Mouse (Mus musculus) midbrain, embryonic 15.5 days (tissue): ENCODE results near the gene Aldh3b3. TPM values are rescaled to one million over a fixed set of nuclear protein-coding genes. Genes with fewer than 3 reads are reported as not detected.
"Not testable (repeated sequence)": the region's sequence is repeated elsewhere in the genome, so short reads cannot be mapped to it uniquely, and the experiment has no call there.

ENCODE experiments used
- ATAC-seq: fragments of 200-750 bp; cut with Nextera tagmentation; replicated peaks from 2 replicates; pipeline ENCODE4 v1.8.0; 2017; ENCODE audit warnings: moderate TSS enrichment
- H3K27ac ChIP-seq: fragments of 300-500 bp; sonication (generic); 2 replicates; pipeline ENCODE4 v1.5.1; 2015; ENCODE audit warnings: mild to moderate bottlenecking, inconsistent platforms
- H3K27me3 ChIP-seq: fragments of 300-500 bp; sonication (generic); replicated peaks from 2 replicates; pipeline ENCODE4 v1.6.1; 2015; ENCODE audit warnings: inconsistent platforms
- H3K36me3 ChIP-seq: fragments of 300-500 bp; sonication (generic); replicated peaks from 2 replicates; pipeline ENCODE4 v1.6.1; 2015; ENCODE audit warnings: inconsistent platforms
- H3K4me1 ChIP-seq: fragments of 300-500 bp; sonication (generic); 2 replicates; pipeline ENCODE4 v1.6.1; 2015; ENCODE audit warnings: inconsistent platforms
- H3K4me2 ChIP-seq: fragments of 300-500 bp; sonication (generic); 2 replicates; pipeline ENCODE4 v1.6.1; 2015; ENCODE audit warnings: inconsistent platforms, mild to moderate bottlenecking, moderate library complexity
- H3K4me3 ChIP-seq: fragments of 300-500 bp; sonication (generic); 2 replicates; pipeline ENCODE4 v1.5.1; 2015; ENCODE audit warnings: mild to moderate bottlenecking, inconsistent platforms
- H3K9ac ChIP-seq: fragments of 300-500 bp; sonication (generic); 2 replicates; pipeline ENCODE4 v1.6.1; 2015; ENCODE audit warnings: mild to moderate bottlenecking, inconsistent platforms
- H3K9me3 ChIP-seq: fragments of 300-500 bp; sonication (generic); 2 replicates; pipeline ENCODE4 v1.6.1; 2016; ENCODE audit warnings: inconsistent platforms
- WGBS: fragments of 180-500 bp; shearing (Covaris S2); methylation state at CpG from one replicate; pipeline ENCODE4 v1.1.7; 2015; ENCODE audit warnings: mixed read lengths; 5-methylcytosine and 5-hydroxymethylcytosine counted together
- polyA plus RNA-seq: library from polyadenylated mRNA; unstranded; fragments of >200 nt; fragmentation: Nextera tagmentation; extraction: Ambion mirVana; gene quantifications from 2 replicates; pipeline ENCODE4 v1.2.1, GENCODE M21; 2015

Gene Aldh3b3
- polyA plus RNA-seq, 1 experiment from 2014 or later = not detected

DNA sequence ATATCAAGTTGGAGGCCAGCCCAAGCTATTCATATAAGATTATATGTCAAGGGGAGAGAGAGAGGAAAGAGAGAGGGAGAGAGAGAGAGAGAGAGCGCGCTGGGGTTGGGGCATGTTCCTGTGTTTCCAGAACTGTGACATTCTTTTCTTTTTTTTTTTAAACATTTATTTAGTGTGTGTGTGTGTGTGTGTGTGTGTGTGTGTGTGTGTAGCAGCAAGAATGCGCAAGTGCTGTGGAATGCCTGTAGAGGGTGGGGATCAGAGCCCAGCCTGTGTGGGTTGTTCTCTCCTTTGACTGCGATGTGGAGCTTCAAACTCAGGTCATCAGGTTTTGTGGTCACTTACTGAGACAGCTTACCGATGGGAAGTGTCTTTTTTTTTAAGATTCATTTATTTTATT lies 1.8 kb downstream of the Aldh3b3 start:
- no peak for ATAC-seq
- Histone ChIP-seq H3K9me3 (no peaks in the 10 kb centered on the region), H3K27me3 (no peaks in the 10 kb centered on the region), H3K4me3 (no peak overlapping the region), H3K4me1 (no peaks in the 10 kb centered on the region), H3K27ac (no peak overlapping the region), H3K4me2 (no peak overlapping the region), H3K36me3 (no peaks in the 10 kb centered on the region), H3K9ac (no peak overlapping the region)
- 85% methylated on average over 5 of the region's 5 CpGs for WGBS

DNA sequence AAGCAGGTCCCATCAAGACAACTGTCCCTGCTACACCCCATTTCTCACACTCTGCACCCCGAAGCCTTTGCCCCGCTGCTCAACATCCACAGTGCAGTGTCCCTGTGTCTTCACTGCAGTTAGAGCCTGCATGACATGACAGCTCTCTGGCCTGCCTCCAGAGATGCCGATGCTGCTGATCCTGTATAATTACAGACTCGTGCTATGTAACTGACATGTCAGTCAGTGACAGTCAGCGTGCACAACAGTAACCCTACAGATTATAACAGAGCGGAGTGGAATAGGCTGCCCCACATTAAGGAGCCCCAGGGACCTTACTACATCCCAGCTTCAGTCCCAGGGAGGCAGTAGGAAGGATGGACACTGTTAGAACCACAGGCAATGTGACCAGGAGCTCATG lies 3.4 kb downstream of the Aldh3b3 start:
- H3K36me3 ChIP-seq, H3K9me3 ChIP-seq, H3K4me1 ChIP-seq, H3K4me2 ChIP-seq, H3K27me3 ChIP-seq, H3K4me3 ChIP-seq, H3K9ac ChIP-seq, ATAC-seq, H3K27ac ChIP-seq: not testable (repeated sequence)
- 74% methylated on average over 6 of the region's 6 CpGs for WGBS

GRCm38 (mm10) chr19:3962469-3962868 lies 4.0 kb downstream of the Aldh3b3 start:
- Histone ChIP-seq H3K9ac (no peak overlapping the region), H3K4me1 (no peaks in the 10 kb centered on the region), H3K4me2 (no peak overlapping the region), H3K27ac (no peak overlapping the region), H3K4me3 (no peak overlapping the region), H3K9me3 (no peaks in the 10 kb centered on the region), H3K27me3 (no peaks in the 10 kb centered on the region), H3K36me3 (no peaks in the 10 kb centered on the region)
- ATAC-seq = no peak
- WGBS = 8% methylated on average over 2 of the region's 2 CpGs

- no peaks in the 10 kb centered on the region for H3K9me3 ChIP-seq
- WGBS = 77% methylated on average over 4 of the region's 4 CpGs
- H3K27me3 ChIP-seq = no peaks in the 10 kb centered on the region
- no peaks in the 10 kb centered on the region for H3K36me3 ChIP-seq
- H3K4me3 ChIP-seq = no peak overlapping the region
- no peak overlapping the region for H3K9ac ChIP-seq
- H3K4me1 ChIP-seq = no peaks in the 10 kb centered on the region
- no peak for ATAC-seq
- no peak overlapping the region for H3K27ac ChIP-seq
- H3K4me2 ChIP-seq = no peak overlapping the region
Measured at GRCm38 (mm10) chr19:3964030-3964429, 5.6 kb downstream of the Aldh3b3 start.

- no peaks in the 10 kb centered on the region for H3K36me3 ChIP-seq
Measured at GRCm38 (mm10) chr19:3966330-3967075, 8.1 kb downstream of the Aldh3b3 start.

DNA sequence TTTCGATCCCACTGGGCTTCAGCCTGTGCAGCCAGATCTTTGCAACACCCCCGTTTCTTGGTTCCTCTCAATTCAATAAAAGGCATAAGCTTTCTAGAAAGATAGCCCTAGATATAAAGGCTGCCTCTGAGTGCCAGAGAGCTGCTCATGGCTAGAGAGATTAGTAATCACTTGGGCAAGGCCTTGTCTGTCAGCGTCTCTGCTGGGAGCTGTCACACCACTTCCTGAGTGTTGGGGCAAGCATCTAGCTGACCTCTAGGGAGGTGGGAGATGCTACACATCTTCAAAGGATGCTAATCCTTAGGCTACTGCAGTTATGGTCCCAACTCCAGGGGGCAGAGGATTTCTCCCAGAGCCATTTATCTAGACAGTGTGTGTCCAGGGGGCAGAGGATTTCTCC lies 8.8 kb downstream of the Aldh3b3 start:
- no peak overlapping the region for H3K27ac ChIP-seq
- no peaks in the 10 kb centered on the region for H3K4me1 ChIP-seq
- WGBS = 61% methylated on average over 3 of the region's 3 CpGs
- H3K4me3 ChIP-seq = no peak overlapping the region
- no peak overlapping the region for H3K9ac ChIP-seq
- no peaks in the 10 kb centered on the region for H3K9me3 ChIP-seq
- no peaks in the 10 kb centered on the region for H3K36me3 ChIP-seq
- no peaks in the 10 kb centered on the region for H3K27me3 ChIP-seq
- no peak for ATAC-seq
- no peak overlapping the region for H3K4me2 ChIP-seq

More at GRCm38 (mm10) chr19:3966330-3967075, 8.1 kb downstream of the Aldh3b3 start:
- Histone ChIP-seq H3K27me3 (no peaks in the 10 kb centered on the region), H3K4me2 (no peak overlapping the region), H3K9ac (no peak overlapping the region), H3K4me3 (no peak overlapping the region), H3K4me1 (no peaks in the 10 kb centered on the region), H3K9me3 (no peaks in the 10 kb centered on the region), H3K27ac (no peak overlapping the region)
- 68% methylated on average over 11 of the region's 11 CpGs for WGBS
- no peak for ATAC-seq

DNA sequence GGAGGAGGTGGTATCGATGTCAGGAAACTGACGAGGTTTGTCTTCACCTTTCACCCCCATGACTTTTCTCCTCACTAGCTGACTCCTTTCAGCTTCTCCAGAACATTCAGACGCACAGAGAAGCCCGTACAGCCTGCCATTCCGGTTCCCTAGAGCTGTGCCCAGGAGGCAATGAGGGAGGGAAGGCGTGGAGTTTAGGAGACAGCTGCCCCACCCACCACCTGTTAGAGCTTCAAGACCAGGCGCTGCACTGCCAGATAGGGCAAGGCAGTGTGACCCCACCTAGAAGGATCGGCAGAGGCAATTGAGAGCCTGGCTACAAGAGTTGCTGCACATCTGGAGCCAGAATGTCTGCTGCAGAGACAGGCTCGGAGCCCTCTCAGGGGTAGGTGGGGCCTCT lies 13.8 kb downstream of the Aldh3b3 start, which contains the start of gene Aldh3b2:
Gene Aldh3b2, plus strand, starts transcription at position 100 of the 400 bp plus-strand sequence.
- H3K9me3 ChIP-seq = no peaks in the 10 kb centered on the region
- ATAC-seq = no peak
- no peak within 1 kb of the TSS for H3K4me2 ChIP-seq
- H3K27me3 ChIP-seq = no peaks in the 10 kb centered on the region
- H3K36me3 ChIP-seq = no peaks in the 10 kb centered on the region
- no peak within 1 kb of the TSS for H3K27ac ChIP-seq
- 55% methylated on average over 9 of the region's 9 CpGs for WGBS
- H3K4me1 ChIP-seq = no peaks in the 10 kb centered on the region
- H3K9ac ChIP-seq = no peak within 1 kb of the TSS
- no peak within 1 kb of the TSS for H3K4me3 ChIP-seq

DNA sequence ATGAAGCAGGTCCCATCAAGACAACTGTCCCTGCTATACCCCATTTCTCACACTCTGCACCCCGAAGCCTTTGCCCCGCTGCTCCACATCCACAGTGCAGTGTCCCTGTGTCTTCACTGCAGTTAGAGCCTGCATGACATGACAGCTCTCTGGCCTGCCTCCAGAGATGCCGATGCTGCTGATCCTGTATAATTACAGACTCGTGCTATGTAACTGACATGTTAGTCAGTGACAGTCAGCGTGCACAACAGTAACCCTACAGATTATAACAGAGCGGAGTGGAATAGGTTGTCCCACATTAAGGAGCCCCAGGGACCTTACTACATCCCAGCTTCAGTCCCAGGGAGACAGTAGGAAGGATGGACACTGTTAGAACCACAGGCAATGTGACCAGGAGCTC lies 16.2 kb downstream of the Aldh3b3 start:
- not testable (repeated sequence) for H3K27me3 ChIP-seq, H3K9me3 ChIP-seq, H3K4me2 ChIP-seq, H3K36me3 ChIP-seq, H3K27ac ChIP-seq, ATAC-seq, H3K4me1 ChIP-seq, H3K4me3 ChIP-seq, H3K9ac ChIP-seq
- 77% methylated on average over 6 of the region's 6 CpGs for WGBS

DNA sequence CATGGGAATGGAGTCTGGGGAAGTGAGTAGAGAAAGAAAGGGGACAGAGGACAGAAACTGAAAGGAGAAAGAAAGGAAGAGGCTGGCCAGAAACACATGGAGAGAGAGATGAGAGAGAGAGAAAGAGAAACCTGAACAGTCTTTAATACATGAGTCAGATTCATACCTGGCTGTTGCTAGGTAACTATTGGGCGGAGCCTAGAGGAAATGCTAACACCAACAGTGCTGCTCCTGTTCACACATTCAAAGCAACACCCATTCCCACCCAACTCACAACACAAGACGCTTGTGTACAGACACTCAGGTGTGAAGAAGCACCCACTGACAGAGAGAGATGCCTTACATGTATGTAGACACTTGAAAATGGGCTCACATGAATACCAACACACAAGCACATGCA lies 17.4 kb downstream of the Aldh3b3 start:
- H3K4me1 ChIP-seq = no peaks in the 10 kb centered on the region
- no peak overlapping the region for H3K4me3 ChIP-seq
- no peak overlapping the region for H3K9ac ChIP-seq
- ATAC-seq = no peak
- H3K27me3 ChIP-seq = no peaks in the 10 kb centered on the region; the same call in 1 of the 2 replicates
- H3K4me2 ChIP-seq = no peak overlapping the region
- H3K27ac ChIP-seq = no peak overlapping the region
- no peaks in the 10 kb centered on the region for H3K9me3 ChIP-seq
- no peaks in the 10 kb centered on the region for H3K36me3 ChIP-seq
- 66% methylated on average over 2 of the region's 2 CpGs for WGBS

DNA sequence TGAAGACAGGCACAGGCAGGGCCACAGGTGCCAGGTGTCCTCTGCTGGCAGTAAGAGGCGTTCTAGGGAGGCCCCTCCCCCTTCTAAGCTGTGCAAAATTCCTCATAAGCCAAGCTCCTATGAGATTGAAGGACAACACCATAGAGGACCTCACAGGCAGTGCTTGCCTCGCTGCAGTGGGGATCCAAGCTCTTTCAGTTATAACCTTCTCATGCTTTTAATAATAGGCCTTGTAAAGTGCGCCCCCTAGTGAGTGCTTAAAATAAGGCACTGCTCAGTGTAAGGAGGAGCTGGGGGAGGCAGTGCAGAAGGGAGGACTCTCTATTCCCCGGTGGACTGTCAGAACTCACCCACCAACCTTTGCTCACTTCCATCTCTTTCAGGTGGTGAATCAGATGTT lies 21.9 kb downstream of the Aldh3b3 start:
- no peaks in the 10 kb centered on the region for H3K4me1 ChIP-seq
- 12% methylated on average over 4 of the region's 4 CpGs for WGBS

GRCm38 (mm10) chr19:3980917-3981316 lies 22.5 kb downstream of the Aldh3b3 start:
- Histone ChIP-seq H3K4me1 (no peaks in the 10 kb centered on the region), H3K27ac (no peak overlapping the region), H3K9ac (no peak overlapping the region), H3K4me3 (no peak overlapping the region), H3K9me3 (no peaks in the 10 kb centered on the region), H3K27me3 (no peaks in the 10 kb centered on the region; the same call in 1 of the 2 replicates), H3K36me3 (no peaks in the 10 kb centered on the region), H3K4me2 (no peak overlapping the region)
- ATAC-seq = no peak
- WGBS = 75% methylated on average over 9 of the region's 9 CpGs

More for the DNA sequence above, 21.9 kb downstream of the Aldh3b3 start:
- Histone ChIP-seq H3K9ac (no peak overlapping the region), H3K4me3 (no peak overlapping the region), H3K27me3 (no peaks in the 10 kb centered on the region; the same call in 1 of the 2 replicates), H3K9me3 (no peaks in the 10 kb centered on the region), H3K27ac (no peak overlapping the region), H3K36me3 (no peaks in the 10 kb centered on the region), H3K4me2 (no peak overlapping the region)
- peak; percentile 67 for ATAC-seq

DNA sequence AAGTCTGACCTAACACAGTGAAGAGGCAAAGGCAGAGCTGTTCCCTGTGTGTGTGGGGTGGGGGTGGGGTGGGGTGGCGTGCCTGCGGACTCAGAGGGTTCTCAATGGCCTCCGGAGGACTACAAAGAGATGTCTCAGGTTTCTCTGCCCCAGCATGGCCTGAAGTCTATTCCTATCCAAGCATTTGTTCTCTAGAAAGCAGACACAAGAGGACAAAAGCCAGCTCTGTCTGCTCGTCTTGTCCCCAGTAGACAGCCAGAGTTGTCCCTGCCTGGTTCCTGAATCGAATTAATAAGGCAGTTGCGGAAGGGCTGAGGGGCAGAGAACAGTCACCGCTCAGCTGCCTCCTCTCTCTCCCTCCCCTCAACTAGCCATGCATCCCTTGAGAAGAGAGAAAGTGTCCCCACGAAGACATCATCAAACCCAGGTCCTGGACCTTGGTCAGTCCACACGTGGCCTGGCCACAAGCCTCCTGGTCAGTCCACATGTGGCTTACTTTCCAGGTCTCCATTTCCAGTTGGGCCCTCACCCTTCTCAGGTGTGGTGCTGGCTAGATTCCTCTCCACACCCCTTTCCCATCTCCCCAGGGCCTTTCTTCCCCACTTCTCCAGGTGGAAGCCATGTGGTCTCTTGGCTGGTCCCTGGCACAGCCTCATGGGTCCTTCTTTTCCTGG lies 25.2 kb downstream of the Aldh3b3 start:
- H3K9me3 ChIP-seq = no peaks in the 10 kb centered on the region
- ATAC-seq = no peak
- H3K4me2 ChIP-seq = no peak overlapping the region
- no peak overlapping the region for H3K4me3 ChIP-seq
- H3K27ac ChIP-seq = no peak overlapping the region
- H3K27me3 ChIP-seq = no peaks in the 10 kb centered on the region; the same call in 1 of the 2 replicates
- H3K4me1 ChIP-seq = no peaks in the 10 kb centered on the region
- H3K36me3 ChIP-seq = no peaks in the 10 kb centered on the region
- 29% methylated on average over 9 of the region's 9 CpGs for WGBS
- no peak overlapping the region for H3K9ac ChIP-seq

- Histone ChIP-seq H3K4me1 (no peaks in the 10 kb centered on the region), H3K36me3 (no peaks in the 10 kb centered on the region), H3K9ac (no peak overlapping the region), H3K27ac (no peak overlapping the region), H3K4me3 (no peak overlapping the region), H3K27me3 (no peaks in the 10 kb centered on the region; the same call in 1 of the 2 replicates), H3K4me2 (no peak overlapping the region), H3K9me3 (no peaks in the 10 kb centered on the region)
- no peak for ATAC-seq
- 16% methylated on average over 8 of the region's 8 CpGs for WGBS
Measured at GRCm38 (mm10) chr19:3985261-3985681, 26.8 kb downstream of the Aldh3b3 start.
